ENCODE assay signal across 9 mouse cellular contexts in genomic region chrX:161033235-161033803, GRCm38 (mm10). TPM values are rescaled to one million over a fixed set of nuclear protein-coding genes. Genes with fewer than 3 reads are reported as not detected.
A peak's percentile ranks its signal among the peaks of the same experiment; 100 is the strongest.
DNase-seq lines count a peak whose midpoint lies in the region; ATAC-seq and TF ChIP-seq lines count a peak whose summit lies in the region.
"Had no signal": no experiment of that assay in that cellular context is flagged by ENCODE, and none has a peak within 500 bp of the region (broad histone marks: within the 10 kb centered on the region; RNA-seq: fewer than 3 reads in every experiment).

No protein-coding gene starts in this region.

- DNase-seq in intestine, embryonic 14.5 days (ENCODE audit: low spot score): peak; percentile 57
- peak; percentile 21 for DNase-seq in forebrain, embryonic 10.5 days (ENCODE audit: extremely low spot score, low spot score)
- DNase-seq in kidney, postnatal 36 days: peak; percentile 34
- peak; percentile 62 for DNase-seq in mesoderm, embryonic 11.5 days (ENCODE audit: low read depth, low spot score)

- no peaks in the 10 kb centered on the region for H3K9me3 ChIP-seq in intestine, embryonic 14.5 days (ENCODE audit: control insufficient read depth, low read length)
- no peaks in the 10 kb centered on the region for H3K9me3 ChIP-seq in intestine, embryonic 15.5 days
- no peaks in the 10 kb centered on the region for H3K9me3 ChIP-seq in forebrain, embryonic 10.5 days
- H3K9me3 ChIP-seq: lung, embryonic 15.5 days had no signal

- H3K9ac ChIP-seq in intestine, embryonic 14.5 days (ENCODE audit: low read length): no peak overlapping the region
- no peak overlapping the region for H3K9ac ChIP-seq in intestine, embryonic 15.5 days
- H3K9ac ChIP-seq: lung, embryonic 15.5 days had no signal

- no peak for TF ChIP-seq POLR2A in bone marrow, adult 2 months (IDR thresholded peaks at IDR 0.05; ENCODE audit: borderline replicate concordance, control insufficient read depth, low read depth, low read length)

- H3K4me1 ChIP-seq in intestine, embryonic 14.5 days (replicated peaks; ENCODE audit: control insufficient read depth, insufficient read depth, low read length): no peaks in the 10 kb centered on the region
- H3K4me1 ChIP-seq in intestine, embryonic 15.5 days (replicated peaks): no peaks in the 10 kb centered on the region
- H3K4me1 ChIP-seq in bone marrow, adult 2 months (ENCODE audit: control insufficient read depth, insufficient read depth, low read length): no peaks in the 10 kb centered on the region
- H3K4me1 ChIP-seq in forebrain, embryonic 10.5 days: no peaks in the 10 kb centered on the region
- H3K4me1 ChIP-seq: lung, embryonic 15.5 days had no signal

- H3K36me3 ChIP-seq in intestine, embryonic 14.5 days (ENCODE audit: control insufficient read depth, insufficient read depth, low read length): no peaks in the 10 kb centered on the region
- H3K36me3 ChIP-seq in intestine, embryonic 15.5 days: no peaks in the 10 kb centered on the region
- H3K36me3 ChIP-seq in forebrain, embryonic 10.5 days (replicated peaks): no peaks in the 10 kb centered on the region
- H3K36me3 ChIP-seq: lung, embryonic 15.5 days had no signal

- H3K27ac ChIP-seq in intestine, embryonic 14.5 days (ENCODE audit: low read depth): no peak overlapping the region
- H3K27ac ChIP-seq in intestine, embryonic 15.5 days: no peak overlapping the region
- no peak overlapping the region for H3K27ac ChIP-seq in bone marrow, adult 2 months (ENCODE audit: control insufficient read depth, insufficient read depth, low read depth, low read length, poor library complexity)
- no peak overlapping the region for H3K27ac ChIP-seq in forebrain, embryonic 10.5 days
- H3K27ac ChIP-seq: lung, embryonic 15.5 days had no signal

- H3K4me3 ChIP-seq in intestine, embryonic 14.5 days (ENCODE audit: low read depth, low read length): no peak overlapping the region
- no peak overlapping the region for H3K4me3 ChIP-seq in intestine, embryonic 15.5 days (replicated peaks)
- no peak overlapping the region for H3K4me3 ChIP-seq in bone marrow, adult 2 months (replicated peaks; ENCODE audit: control insufficient read depth, low read depth, low read length)
- H3K4me3 ChIP-seq in forebrain, embryonic 10.5 days: no peak overlapping the region
- H3K4me3 ChIP-seq: lung, embryonic 15.5 days had no signal

- H3K4me2 ChIP-seq in intestine, embryonic 14.5 days (ENCODE audit: low read length): no peak overlapping the region
- H3K4me2 ChIP-seq in intestine, embryonic 15.5 days (replicated peaks): no peak overlapping the region
- H3K4me2 ChIP-seq: lung, embryonic 15.5 days had no signal

- no peaks in the 10 kb centered on the region for H3K27me3 ChIP-seq in intestine, embryonic 14.5 days (replicated peaks; ENCODE audit: control insufficient read depth, insufficient read depth, low read length)
- no peaks in the 10 kb centered on the region for H3K27me3 ChIP-seq in intestine, embryonic 15.5 days (replicated peaks)
- peaks cover 51% of the 10 kb centered on the region for H3K27me3 ChIP-seq in forebrain, embryonic 10.5 days (ENCODE audit: poor library complexity, severe bottlenecking)
- H3K27me3 ChIP-seq: lung, embryonic 15.5 days had no signal

- no peak for ATAC-seq in intestine, embryonic 14.5 days (replicated peaks; ENCODE audit: low FRiP score, low TSS enrichment, low read depth)
- no peak for ATAC-seq in intestine, embryonic 15.5 days
- peak; percentile 34 for ATAC-seq in CD4-positive, CD25-positive, alpha-beta regulatory T cell, adult 4 months
- no peak for ATAC-seq in activated CD4-positive, CD25-positive, alpha-beta regulatory T cell, adult 4 months

- peak; percentile 27; the same call in 1 of the 2 replicates for TF ChIP-seq CTCF in bone marrow, adult 2 months (IDR thresholded peaks at IDR 0.05; ENCODE audit: control insufficient read depth, insufficient read depth, low read length)

- WGBS in intestine, embryonic 14.5 days: 38% methylated on average over 3 of the region's 3 CpGs
- 45% methylated on average over 3 of the region's 3 CpGs for WGBS in intestine, embryonic 15.5 days
- 39% methylated on average over 3 of the region's 3 CpGs for WGBS in bone marrow, adult 2 months
- WGBS in forebrain, embryonic 10.5 days: 41% methylated on average over 3 of the region's 3 CpGs

RNA-seq across cellular contexts. Expression of gene Cdkl5, which starts 38.8 kb away (rescaled TPM):
- 2.6 and 2.8 TPM in 2 replicates for polyA plus RNA-seq in intestine, embryonic 14.5 days (2014; fragmentation: Nextera tagmentation; extraction: Ambion mirVana)
- polyA plus RNA-seq in intestine, embryonic 15.5 days (2015; fragmentation: Nextera tagmentation; extraction: Ambion mirVana): 1.7 and 2.0 TPM in 2 replicates
- under 1 TPM; 0.46 to 0.55 TPM for polyA plus RNA-seq in CD4-positive, CD25-positive, alpha-beta regulatory T cell, adult 4 months (2017; shearing (Covaris generic))
- polyA plus RNA-seq in bone marrow, adult 2 months (2011; ENCODE audit: insufficient read depth, insufficient read length, low replicate concordance, missing spikeins): 0.13 and 1.7 TPM in 2 replicates
- polyA plus RNA-seq in forebrain, embryonic 10.5 days (2016; fragmentation: Nextera tagmentation; extraction: Ambion mirVana): 3.0 and 3.2 TPM in 2 replicates
- under 1 TPM; 0.29 to 0.52 TPM for polyA plus RNA-seq in activated CD4-positive, CD25-positive, alpha-beta regulatory T cell, adult 4 months (2017; shearing (Covaris generic))
